Mouse (Mus musculus) neural tube, embryonic 11.5 days (tissue): ENCODE measurements around the gene Rrn3. TPM values are rescaled to one million over a fixed set of nuclear protein-coding genes. Genes with fewer than 3 reads are reported as not detected.

Source experiments
- ATAC-seq: fragments of 200-750 bp; cut with Nextera tagmentation; 2 replicates; pipeline ENCODE4 v1.8.0; 2017; ENCODE audit warnings: moderate number of reproducible peaks, mild to moderate bottlenecking, moderate TSS enrichment, moderate library complexity; ENCODE audit not compliant: insufficient read depth, low FRiP score, low TSS enrichment
- DNase-seq: peaks from one replicate; pipeline ENCODE4 v3.0.0-alpha.2; 2015; ENCODE audit warnings: low spot score
- H3K27ac ChIP-seq: fragments of 300-500 bp; sonication (generic); 2 replicates; pipeline ENCODE4 v1.5.1; 2014; ENCODE audit warnings: low read depth, mild to moderate bottlenecking, low read length
- H3K27me3 ChIP-seq: fragments of 300-500 bp; sonication (generic); 2 replicates; pipeline ENCODE4 v1.6.1; 2014; ENCODE audit warnings: mild to moderate bottlenecking, low read length, mixed read lengths; ENCODE audit not compliant: control insufficient read depth, insufficient read depth
- H3K36me3 ChIP-seq: fragments of 300-500 bp; sonication (generic); 2 replicates; pipeline ENCODE4 v1.6.1; 2014; ENCODE audit warnings: mild to moderate bottlenecking, low read length, moderate library complexity, mixed read lengths; ENCODE audit not compliant: control insufficient read depth, insufficient read depth
- H3K4me1 ChIP-seq: fragments of 300-500 bp; sonication (generic); 2 replicates; pipeline ENCODE4 v1.6.1; 2014; ENCODE audit warnings: low read length, mixed read lengths; ENCODE audit not compliant: control insufficient read depth, insufficient read depth
- H3K4me2 ChIP-seq: fragments of 300-500 bp; sonication (generic); 2 replicates; pipeline ENCODE4 v1.6.1; 2014; ENCODE audit warnings: low read depth, mild to moderate bottlenecking, moderate library complexity
- H3K4me3 ChIP-seq: fragments of 300-500 bp; sonication (generic); 2 replicates; pipeline ENCODE4 v1.5.1; 2014; ENCODE audit warnings: low read depth, low read length
- H3K9ac ChIP-seq: fragments of 300-500 bp; sonication (generic); 2 replicates; pipeline ENCODE4 v1.6.1; 2014; ENCODE audit warnings: mild to moderate bottlenecking, low read length
- H3K9me3 ChIP-seq: fragments of 300-500 bp; sonication (generic); 2 replicates; pipeline ENCODE4 v1.6.1; 2016; ENCODE audit warnings: low read length; ENCODE audit not compliant: control insufficient read depth
- WGBS: fragments of 180-500 bp; shearing (Covaris S2); extraction: QIAGEN DNeasy Blood & Tissue Kit; methylation state at CpG from one replicate; pipeline ENCODE4 v1.1.7; 2014; 5-methylcytosine and 5-hydroxymethylcytosine counted together
- microRNA-seq: library from miRNA; unstranded; fragments of <30 nt; microRNA quantifications from one replicate; pipeline ENCODE4, GENCODE M21; 2016
- polyA plus RNA-seq: library from polyadenylated mRNA; unstranded; fragments of >200 nt; fragmentation: Nextera tagmentation; extraction: Ambion mirVana; gene quantifications from 2 replicates; pipeline ENCODE4 v1.2.1, GENCODE M21; 2014

Rrn3 gene
- polyA plus RNA-seq, 1 experiment from 2014 or later, result 124 TPM

- DNase-seq (no peak), ATAC-seq (no peak)
- H3K4me2 ChIP-seq, result no peak overlapping the region
- WGBS, result 78% methylated on average over 2 of the region's 2 CpGs
- H3K9me3 ChIP-seq, result no peaks in the 10 kb centered on the region
- H3K36me3 ChIP-seq, result peaks cover 6% of the 10 kb centered on the region; the same call in 1 of the 2 replicates
- H3K27ac ChIP-seq, result no peak overlapping the region
- H3K4me1 ChIP-seq, result no peaks in the 10 kb centered on the region
- H3K4me3 ChIP-seq, result no peak overlapping the region
- no peak overlapping the region for H3K9ac ChIP-seq
- no peaks in the 10 kb centered on the region for H3K27me3 ChIP-seq
Observed at GRCm38 (mm10) chr16:13848310-13848709, 67.8 kb downstream of the Rrn3 start.

GRCm38 (mm10) chr16:13851446-13851845 is 70.9 kb downstream of the Rrn3 start:
- Histone ChIP-seq H3K27me3 (no peaks in the 10 kb centered on the region), H3K4me1 (no peaks in the 10 kb centered on the region), H3K27ac (no peak overlapping the region), H3K36me3 (peaks cover 5% of the 10 kb centered on the region; the same call in 1 of the 2 replicates), H3K9ac (no peak overlapping the region), H3K9me3 (no peaks in the 10 kb centered on the region), H3K4me3 (no peak overlapping the region), H3K4me2 (no peak overlapping the region)
- 91% methylated on average over 4 of the region's 4 CpGs for WGBS
- no peak for ATAC-seq
- no peak for DNase-seq

GRCm38 (mm10) chr16:13853886-13854285 is 73.4 kb downstream of the Rrn3 start:
- H3K9me3 ChIP-seq, result no peaks in the 10 kb centered on the region
- no peaks in the 10 kb centered on the region for H3K27me3 ChIP-seq
- no peak overlapping the region for H3K4me2 ChIP-seq
- H3K27ac ChIP-seq, result no peak overlapping the region
- H3K36me3 ChIP-seq, result peaks cover 7% of the 10 kb centered on the region; the same call in 1 of the 2 replicates
- H3K4me3 ChIP-seq, result no peak overlapping the region
- ATAC-seq, result no peak
- no peaks in the 10 kb centered on the region for H3K4me1 ChIP-seq
- no peak for DNase-seq
- WGBS, result 99% methylated on average over 4 of the region's 4 CpGs
- H3K9ac ChIP-seq, result no peak overlapping the region

Small RNA genes lying within 50 kb of the gene (microRNA-seq; reads per million reads assigned to microRNA genes)
- gene Gm27734, result not detected

Other genes with a start within 250 kb of the Rrn3 start
- 40.2 and 41.3 TPM in 2 replicates for gene Parn, start 112.5 kb upstream of the Rrn3 start, polyA plus RNA-seq
- 43.2 and 44.5 TPM in 2 replicates for gene Bfar, start 108.8 kb upstream of the Rrn3 start, polyA plus RNA-seq
- gene 3110001I22Rik, start 108.8 kb upstream of the Rrn3 start, polyA plus RNA-seq, result 11.4 and 12.4 TPM in 2 replicates
- 0.26 TPM in 1 of 2 replicates, not detected in the other for gene Pla2g10, start 49.7 kb upstream of the Rrn3 start, polyA plus RNA-seq
- gene Ntan1, start 38.1 kb downstream of the Rrn3 start, polyA plus RNA-seq, result 152 and 162 TPM in 2 replicates
- 79.4 TPM in 2 replicates for gene Pdxdc1, start 122.4 kb downstream of the Rrn3 start, polyA plus RNA-seq
- 5.1 and 5.3 TPM in 2 replicates for gene Mpv17l, start 122.5 kb downstream of the Rrn3 start, polyA plus RNA-seq
- 29.1 and 31.9 TPM in 2 replicates for gene 2900011O08Rik, start 205.9 kb downstream of the Rrn3 start, polyA plus RNA-seq
- gene Ifitm7, start 206.2 kb downstream of the Rrn3 start, polyA plus RNA-seq, result 0.89 TPM in 1 of 2 replicates, not detected in the other